Mouse (Mus musculus) thymus, postnatal 36 days (tissue): ENCODE results near the gene Ankrd39.

ENCODE experiments used
- DNase-seq, 2 experiments: peaks; one replicate each; pipeline ENCODE4 v3.0.0; 2022; ENCODE audit warnings: mixed read lengths in 2 of 2

Ankrd39 gene

DNA sequence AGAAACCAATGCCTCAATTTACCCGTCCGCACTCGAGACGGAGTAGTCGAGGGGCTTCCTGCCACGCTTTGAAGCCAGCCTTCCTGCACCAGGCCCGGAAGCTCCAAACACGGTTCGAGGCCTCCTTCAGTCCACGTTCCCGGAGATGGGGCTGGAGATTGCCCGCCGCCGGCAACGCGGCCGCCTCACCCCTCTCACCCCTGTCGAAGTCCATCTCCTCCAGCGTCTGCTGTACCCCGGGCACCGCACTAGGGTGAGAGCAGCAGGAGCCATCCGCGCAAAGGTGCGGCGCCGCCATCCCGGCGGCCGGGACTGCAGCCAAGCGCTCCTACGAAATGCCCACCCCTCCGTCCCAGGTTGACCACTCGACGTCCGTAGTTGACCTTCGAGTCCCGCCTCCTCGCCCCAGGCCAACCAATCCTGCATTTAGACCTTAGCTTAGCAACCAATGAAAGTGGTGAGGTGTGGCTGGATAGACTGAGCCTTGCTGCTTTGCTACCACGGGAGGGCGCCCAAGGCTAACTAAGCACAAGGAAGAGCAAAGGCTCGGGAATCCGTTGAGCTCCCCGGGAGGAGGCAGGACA lies at the start of gene Ankrd39:
TSS of gene Ankrd39 (minus strand) at position 558 of the 584 bp plus-strand sequence.
- DNase-seq = peak; percentile 96 to 98

DNA sequence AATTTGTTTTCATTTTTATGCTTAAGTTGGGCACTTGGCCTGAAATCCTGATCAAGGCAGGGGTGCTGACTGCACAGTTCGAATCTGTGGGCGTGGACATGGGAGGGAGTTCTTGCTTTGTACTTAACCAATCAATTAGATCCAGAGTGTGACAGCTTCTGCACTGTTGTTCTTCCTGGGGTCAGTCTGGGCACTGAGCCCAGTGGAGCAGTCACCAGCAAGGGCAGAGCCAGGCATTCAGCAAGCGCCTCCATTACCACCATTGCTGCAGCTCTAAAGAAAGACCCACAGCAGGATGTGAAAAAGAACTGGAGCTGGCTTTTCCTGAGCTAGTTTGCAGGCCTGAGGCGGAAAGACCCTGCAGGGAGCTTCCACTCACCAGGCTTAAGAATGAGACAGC lies 48.9 kb upstream of the Ankrd39 start:
- DNase-seq = no peak

DNA sequence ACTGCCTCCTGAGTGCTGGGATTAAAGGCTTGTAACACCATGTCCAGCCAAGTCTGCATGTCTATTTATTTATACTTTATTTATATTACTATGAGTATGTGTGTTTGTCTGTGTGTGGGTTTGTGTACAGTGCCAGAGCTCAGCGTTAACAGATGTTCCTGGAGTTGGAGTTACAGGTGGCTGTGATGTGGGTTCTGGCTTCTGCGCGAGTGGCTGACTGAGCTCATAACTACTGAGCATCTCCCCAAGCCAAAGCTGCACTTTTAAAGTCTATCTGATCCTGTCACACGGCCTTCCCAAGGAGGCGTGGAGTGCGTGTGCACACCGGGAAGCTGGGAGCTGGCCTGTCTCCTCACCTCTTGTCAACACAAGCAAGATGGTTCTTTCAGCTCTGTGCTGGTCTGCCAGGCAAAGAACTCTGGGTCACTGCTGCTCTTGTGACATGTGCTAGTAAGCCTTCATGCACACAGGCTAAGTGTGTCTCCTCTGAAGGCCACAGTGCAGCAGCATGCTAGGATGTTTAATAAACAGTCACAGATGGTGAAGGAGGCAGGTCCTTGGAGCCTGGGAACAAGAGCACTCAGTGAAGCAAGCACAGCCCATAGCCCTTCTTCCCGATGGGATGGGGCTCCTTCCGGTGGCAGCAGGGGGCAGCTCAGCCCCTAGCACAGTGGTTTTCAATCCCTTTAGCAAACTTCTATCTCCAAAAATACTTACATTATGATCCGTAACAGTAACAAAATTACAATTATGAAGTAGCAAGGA lies 48.1 kb upstream of the Ankrd39 start:
- peak; percentile 45 to 50 for DNase-seq

DNA sequence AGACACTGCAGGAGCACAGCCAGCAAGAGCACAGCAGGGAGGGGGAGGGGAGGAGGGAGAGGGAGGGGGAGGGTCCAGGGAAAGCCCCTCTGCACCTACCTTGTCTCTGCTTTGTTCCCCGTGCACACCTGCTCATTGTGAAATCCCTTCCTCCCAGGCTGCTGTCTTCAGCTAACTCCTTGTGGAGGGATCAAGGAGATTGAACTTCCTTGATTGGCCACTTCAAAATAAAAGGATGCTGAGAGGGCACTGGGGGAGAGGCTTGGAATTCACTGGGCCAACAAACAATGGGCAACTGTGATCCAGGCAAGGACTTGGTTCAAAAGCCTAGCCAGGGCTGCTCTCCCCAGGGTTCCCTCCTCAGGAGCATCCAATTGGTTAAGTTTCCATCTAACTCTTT lies 45.9 kb upstream of the Ankrd39 start:
- DNase-seq = no peak

DNA sequence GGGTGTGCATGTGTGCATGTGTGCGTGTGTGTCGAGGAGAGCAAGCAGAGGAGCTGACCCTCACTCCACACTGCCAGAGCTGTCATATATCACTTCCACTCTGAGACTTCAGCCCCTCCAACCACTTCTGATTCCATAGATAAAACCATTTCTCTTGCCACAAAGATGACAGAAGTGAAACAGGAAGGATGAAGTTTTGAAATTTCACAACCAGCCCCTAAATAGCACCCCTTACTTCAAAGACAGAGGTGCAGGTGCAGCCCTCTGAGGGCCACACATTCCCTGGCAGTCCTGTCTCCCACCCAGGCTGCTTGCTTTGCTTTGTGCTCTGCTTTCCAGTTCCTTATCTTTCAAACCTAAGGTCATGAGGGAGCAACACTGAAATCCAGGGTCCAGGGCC lies 44.2 kb upstream of the Ankrd39 start:
- peak in 1 of 2 experiments; percentile 57 for DNase-seq

DNA sequence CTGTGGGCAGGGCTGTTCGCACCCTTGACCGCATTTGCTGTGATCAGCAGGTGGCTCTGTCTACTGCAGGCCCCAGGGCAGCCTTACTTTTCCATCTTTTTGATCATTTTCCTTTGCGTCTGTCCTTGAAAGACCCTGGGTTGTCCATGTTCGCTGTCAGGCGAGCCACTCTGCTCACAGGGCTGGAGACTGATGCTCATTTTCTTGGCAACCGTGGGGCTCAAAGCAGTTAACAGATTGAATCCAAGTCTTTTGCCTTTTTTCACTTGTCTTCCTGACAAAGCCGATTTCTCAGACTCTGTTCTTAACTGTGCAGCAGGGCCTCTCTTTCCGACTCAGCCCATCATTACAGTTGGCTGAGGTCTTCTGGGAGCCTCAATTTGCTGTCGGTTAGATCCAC lies 43.4 kb upstream of the Ankrd39 start:
- no peak for DNase-seq

DNA sequence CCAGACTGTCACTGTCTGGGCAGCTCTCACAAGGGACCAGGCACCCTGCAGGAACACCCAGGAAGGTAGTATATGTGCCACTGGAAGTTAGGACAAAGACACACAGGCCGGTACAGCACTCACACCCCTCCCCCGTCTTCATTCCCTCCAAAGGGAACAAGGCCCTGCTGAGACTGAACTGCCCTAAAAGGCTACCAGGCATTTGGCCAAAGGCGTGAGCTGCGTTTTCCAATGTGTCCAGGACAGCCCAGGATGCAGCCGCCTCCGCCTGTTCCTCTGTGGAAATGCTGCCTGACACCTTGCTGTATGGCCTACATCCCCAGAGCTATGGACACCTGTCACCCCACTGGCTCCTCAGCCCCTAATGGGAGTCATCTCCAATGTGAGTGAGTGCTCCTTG lies 42.2 kb upstream of the Ankrd39 start:
- no peak for DNase-seq

DNA sequence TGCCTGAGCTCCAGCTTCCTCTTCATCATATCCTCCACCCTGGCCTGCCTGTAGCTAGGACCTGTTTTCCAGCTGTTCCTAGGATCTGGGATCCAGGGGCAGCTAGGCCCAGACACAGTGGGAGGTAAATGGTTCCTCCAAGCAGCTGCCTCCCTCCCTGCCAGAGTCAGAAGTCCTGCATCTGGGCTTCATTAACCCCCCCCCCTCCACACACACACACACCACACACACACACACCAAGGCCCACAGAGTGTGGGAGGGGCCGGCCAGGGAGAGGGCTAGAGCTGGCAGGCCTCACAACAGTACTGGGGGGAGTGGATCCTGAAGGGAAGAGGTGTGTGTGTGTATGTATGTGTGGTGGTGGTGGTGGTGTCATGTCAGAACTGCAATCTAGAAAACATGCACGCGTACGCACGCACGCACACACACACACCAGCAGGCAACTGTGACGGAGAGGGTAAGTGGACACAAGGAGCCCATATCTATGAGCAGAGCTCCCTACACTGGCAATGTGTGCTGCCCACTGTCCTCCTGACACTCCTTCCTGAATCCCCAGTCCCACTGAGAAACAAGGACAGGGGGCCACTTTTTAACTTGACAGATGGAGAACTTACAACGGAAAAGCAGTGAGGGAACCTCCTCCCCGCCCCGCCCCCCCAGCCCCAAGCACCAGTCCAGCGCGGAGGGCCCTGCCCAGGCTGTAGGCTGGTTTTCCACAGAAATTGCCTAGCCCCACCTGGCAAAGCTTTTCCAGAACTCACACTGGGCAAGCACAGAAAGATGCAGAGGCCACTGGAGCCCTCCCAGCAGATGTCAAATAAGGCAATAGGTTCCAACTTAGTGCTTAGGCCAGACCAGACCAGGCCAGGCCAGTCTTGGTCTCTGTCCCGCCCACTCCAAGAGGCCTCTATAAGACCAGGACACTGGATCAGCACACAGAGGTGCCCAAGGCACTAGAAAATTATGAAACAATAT lies 41.5 kb upstream of the Ankrd39 start:
- no peak for DNase-seq

DNA sequence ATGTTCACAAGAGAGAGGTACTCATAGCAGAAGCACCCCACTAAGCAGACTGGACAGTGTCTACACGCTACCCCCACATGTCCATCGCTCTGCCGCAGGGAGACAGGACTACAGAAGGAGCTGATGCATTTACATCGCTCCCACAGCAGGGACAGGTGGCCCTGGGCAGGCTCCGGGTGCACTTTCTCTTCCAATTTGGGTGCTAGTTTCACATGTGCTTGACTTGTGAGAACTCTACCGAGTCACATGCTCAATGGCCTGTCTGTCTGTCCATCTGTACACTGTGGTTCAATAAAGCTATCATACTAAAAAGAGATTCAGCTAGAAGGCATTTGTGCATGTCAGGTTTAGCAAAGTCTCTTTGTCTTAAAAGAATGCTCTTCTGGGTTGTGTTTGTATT lies 40.6 kb upstream of the Ankrd39 start:
- no peak for DNase-seq

DNA sequence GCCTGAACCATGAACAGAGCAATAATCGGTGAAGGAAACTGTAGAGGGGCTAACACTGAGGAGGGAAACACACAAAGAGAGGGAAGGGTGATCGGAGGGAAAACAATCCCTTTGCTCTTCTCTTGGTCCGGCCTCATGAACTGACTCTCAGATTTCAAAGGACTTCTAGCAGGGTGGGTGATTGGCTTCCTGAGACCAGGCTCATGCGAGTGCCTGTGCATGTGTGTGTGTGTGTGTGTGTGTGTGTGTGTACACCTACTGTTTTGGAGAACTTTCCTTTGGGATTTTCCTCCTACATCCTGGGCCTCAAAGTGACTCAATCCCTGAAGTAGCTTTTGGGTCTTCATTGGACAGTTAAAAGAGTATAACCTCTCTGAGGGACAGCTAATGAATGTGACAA lies 39.0 kb upstream of the Ankrd39 start:
- no peak for DNase-seq

DNA sequence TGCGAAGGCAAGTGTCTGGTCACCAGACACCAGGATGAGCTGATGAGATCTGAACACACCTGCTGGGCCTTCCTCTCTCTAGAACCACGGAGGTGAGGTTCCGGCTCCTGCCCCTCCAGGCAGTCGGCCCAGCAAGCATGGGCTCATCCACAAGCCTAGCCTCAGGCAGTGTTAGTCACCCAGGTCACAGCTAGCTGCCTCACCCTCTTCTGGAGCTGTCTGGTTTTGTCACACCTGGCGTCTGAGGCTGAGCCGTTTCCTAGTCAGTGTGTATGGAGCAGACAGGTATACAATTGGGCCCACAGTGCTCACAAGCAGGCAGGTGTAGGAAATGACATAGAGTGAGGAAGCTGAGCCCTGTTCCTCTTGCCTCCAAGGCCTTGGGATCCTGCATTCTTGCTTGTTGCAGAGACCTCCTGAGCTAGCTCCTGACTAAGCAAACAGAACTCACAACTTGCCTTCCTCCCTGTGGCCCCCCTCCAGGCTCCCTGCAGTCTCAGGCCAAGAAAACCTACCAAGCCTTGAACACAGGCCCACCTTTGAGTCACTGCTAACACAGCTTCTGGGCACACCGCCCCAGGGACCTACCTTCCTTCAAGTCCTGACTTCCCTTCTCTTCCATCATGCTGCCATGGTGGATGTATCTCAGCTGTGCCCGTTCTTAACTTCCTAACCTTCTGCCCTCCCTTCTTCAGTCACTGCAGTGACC lies 36.3 kb upstream of the Ankrd39 start:
- no peak for DNase-seq

DNA sequence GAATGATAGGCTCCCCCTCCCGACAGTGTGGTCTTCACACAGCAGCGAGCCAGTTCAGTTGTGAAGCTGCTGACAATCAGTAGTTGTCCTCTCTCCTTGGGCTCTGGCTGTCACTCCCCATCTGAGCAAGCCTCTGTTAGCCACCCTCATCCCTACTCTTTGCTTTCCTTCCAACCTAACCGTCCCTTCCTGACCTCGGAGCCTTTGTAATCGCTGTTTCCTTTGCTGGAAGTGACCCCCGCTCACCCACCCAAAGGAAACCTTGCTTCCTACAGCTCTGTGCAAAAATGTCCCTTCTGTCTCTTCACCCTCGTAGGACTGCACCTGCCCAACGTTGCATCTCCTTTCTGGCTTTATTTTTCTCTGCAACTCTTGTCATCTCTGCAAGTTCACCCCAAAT lies 35.0 kb upstream of the Ankrd39 start:
- DNase-seq = no peak

DNA sequence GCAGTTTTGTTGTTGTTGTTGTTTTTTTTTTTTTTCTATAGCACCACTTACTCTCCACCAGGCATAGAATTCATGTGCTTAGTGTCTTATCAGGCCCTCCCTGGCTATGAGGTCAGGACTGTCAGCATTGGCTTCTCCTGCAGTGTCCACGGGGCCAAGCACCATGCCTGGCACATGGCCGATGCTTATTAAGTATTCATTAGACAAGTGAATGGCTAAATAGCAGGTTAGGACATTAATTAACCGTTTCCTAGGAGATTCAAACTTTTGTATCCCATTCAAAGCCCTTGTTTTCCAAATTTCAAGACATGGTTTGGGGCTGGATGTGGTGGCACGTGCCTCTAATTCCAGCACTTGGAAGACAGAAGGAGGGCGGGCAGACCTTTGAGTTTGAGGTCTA lies 34.0 kb upstream of the Ankrd39 start:
- DNase-seq = no peak

DNA sequence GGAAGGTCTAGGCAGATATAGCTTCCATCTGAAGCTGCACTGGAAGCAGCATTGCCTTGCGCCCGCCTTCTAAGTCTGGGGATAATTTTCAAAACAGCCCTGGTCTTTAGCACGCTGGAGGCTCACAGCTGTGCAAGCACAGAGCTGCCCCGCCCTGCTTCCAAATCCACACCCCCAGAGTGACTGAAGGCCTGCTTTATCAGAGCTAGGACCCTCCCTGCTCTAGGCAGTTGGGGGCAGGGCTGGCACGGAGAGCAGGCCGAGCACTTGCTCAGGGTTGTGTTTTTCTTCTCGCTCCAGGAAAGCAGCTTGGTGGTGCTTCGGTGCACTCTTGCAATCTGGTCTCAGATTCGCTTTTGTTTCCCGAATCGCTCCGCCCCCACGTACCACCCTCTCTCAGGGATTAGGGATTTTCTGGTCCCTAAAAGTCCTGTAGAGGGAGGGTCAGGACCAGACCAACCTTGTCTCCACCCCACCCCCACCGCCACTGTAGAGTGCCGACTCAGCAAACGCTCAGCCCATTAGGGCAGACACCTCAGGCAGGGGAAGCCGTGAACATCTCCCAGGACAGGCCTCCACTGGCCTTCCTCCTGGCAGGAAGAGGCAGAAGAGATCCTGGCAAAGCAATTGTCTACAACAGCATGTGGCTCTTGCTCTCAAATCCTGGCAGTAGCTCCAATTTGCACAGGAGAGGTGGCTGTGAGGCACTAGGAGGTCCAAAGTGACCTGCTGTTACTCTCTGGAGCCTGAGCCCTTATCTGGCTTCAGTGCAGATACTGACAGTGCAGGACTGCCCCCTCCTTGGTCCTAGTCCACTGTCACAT lies 33.4 kb upstream of the Ankrd39 start:
- peak; percentile 22 to 25 for DNase-seq

DNA sequence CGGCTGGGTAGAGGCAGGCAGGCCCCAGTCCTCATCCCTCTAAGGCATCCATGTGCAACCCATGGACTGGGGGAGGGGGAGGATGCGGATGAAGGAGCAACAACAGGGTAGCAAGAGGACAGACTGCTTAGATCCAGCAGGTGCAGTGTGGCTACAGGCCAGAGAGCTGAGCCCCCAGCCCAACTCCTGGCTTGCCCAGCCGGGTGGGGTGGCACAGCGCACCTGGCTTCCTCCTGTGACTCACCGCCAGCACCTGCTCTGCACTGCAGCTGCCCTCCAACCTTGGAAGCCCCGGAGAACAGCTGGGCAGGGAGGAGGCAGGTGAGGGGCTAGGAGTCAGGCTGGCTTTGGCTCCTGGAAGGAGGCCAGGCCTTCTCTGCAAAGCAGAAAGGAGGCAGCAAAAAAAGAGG lies 32.7 kb upstream of the Ankrd39 start:
- peak; percentile 65 to 83 for DNase-seq

DNA sequence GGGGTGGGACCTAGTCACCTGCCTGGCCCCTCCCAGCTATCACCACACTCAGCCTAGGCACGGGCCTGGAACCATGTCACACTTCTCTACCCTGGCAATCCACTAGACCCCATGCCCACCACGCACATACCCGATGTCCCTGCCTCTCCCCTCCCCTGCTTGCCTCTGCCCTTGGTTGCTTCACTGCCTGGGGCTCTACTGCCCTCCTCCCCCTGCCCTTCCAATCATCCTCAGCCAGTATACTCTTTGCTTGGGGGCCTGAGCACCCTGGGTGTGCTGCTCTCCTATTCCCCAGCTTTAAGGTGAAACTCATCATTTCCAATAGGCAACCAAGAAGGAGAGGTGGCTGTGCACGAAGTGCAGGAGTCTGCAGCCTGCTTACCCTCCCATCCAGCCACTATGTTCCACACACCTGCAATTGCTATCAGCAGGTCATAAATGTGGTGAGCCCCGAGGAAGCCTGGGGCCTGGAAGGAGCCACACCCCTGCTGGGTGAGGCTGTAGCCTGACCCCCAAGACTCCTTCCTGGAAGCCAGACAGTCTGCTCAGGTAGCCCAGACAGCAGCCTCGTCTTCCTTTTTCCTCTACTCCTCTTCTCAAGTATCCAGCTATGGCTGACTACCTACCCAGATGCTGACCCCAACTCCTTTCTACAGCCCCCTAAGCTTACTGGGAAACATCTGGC lies 29.9 kb upstream of the Ankrd39 start:
- no peak for DNase-seq

DNA sequence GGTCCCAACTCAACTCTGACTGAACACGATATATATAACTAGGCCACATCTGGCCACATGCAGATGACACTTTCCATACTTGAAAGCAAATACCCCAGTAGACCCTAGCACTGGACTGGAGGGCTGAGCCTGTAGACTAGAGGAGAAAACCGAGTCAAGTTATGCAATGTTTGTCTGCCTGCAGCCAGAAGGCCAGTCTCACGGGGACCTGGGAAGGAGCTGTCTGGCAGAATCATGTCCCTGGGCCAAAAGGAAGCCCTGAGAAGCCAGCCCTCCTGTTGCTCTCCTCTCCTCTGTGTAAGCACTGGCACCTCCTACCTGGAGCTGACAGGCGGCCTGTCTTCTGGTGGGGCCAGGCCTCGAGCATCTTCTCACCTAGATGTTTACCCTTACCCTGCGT lies 28.1 kb upstream of the Ankrd39 start:
- DNase-seq = no peak

DNA sequence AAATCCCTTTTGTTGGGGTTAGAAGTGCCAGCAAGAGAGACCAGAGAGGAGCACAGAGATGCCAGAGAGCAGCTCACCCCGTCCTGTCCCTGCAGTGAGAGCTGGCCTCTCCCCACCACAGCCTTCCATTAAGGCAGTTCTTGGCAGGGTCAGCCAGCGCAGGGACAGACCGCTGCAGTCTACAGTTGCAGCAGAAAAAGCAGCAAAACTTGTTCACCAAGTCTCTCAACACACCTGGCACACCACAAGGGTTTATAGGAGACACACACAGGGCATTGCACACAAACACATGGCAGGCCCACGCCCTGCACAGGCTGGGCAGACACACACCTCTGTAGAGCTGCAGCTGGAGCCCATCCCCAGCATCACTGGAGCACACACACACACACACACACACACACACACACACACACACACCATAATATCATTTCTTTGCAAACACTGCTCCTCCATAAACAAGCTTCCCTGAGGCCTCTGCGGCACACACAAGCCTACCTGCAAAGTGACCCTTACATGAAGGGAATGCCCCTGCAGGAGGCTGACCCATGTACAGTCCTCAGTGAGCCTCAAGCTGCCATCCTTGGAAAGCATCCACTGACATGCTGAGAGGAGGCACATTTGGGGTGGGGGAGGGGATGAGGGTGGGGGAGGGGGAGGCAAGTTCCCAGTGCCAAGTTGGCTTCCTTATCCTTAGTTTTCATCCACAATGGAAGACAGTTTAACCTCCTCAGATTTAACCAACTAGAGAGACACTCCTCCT lies 27.1 kb upstream of the Ankrd39 start:
- DNase-seq = no peak

DNA sequence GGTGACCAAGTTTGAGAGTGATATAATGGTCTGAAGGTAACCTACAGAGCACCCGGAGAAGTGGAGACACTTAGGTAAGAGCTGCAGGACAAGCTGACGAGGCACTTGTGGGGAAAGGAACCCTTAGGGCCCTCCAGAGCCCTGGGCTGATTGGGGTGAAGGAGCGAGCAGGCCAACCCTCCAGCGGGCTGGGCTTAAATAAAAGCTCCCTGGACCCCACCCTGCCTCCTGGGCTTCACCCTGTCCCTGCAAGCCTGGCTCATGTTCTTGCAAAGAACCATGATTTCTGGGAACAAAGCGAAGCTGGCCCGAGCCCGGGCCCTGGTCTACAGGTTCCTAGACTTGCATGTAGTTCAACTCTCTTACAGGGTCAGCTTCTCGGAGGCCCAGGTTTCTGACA lies 26.3 kb upstream of the Ankrd39 start:
- DNase-seq = no peak

DNA sequence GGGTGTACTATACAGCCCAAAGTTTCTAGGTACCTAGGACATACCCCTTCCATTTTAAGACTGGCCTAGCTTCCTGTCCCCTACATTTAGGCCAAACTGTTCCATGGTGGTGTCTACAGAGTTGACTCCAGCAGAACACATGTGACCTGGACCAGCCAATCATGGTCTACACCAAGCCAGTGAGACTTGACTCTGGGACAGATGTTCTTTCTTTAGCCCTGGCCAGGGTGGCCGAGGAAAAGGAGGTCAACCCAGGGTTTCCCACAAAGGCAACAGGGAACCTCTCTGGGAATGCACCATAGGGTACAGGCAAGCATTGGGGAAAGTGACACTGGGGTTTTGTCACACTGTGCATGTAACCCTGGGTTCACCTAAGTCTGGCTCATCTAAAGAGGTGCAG lies 25.5 kb upstream of the Ankrd39 start:
- DNase-seq = no peak
